Mouse (Mus musculus) erythroblast, embryonic 14.5 days (primary cell): Measurements from ENCODE around the gene Eif2ak4. TPM values are rescaled to one million over a fixed set of nuclear protein-coding genes. Genes with fewer than 3 reads are reported as not detected.

Source experiments
- H3K27me3 ChIP-seq: 2 replicates; pipeline ENCODE4 v1.6.1; 2012; ENCODE audit warnings: inconsistent platforms; ENCODE audit not compliant: control insufficient read depth
- H3K36me3 ChIP-seq: 2 replicates; pipeline ENCODE4 v1.6.1; 2012; ENCODE audit warnings: mild to moderate bottlenecking, inconsistent platforms; ENCODE audit not compliant: control insufficient read depth
- H3K4me1 ChIP-seq: 2 replicates; pipeline ENCODE4 v1.6.1; 2012; ENCODE audit warnings: inconsistent platforms; ENCODE audit not compliant: control insufficient read depth
- H3K4me3 ChIP-seq: replicated peaks from 2 replicates; pipeline ENCODE3; 2012; ENCODE audit warnings: moderate library complexity, mild to moderate bottlenecking, inconsistent platforms
- H3K9me3 ChIP-seq: 2 replicates; pipeline ENCODE4 v1.6.1; 2012; ENCODE audit warnings: low read length, inconsistent platforms, mixed read lengths; ENCODE audit not compliant: control insufficient read depth
- GATA1 ChIP-seq: IDR thresholded peaks from 2 replicates; pipeline ENCODE4 v1.6.1; 2012; ENCODE audit warnings: low read length, inconsistent platforms, mixed read lengths
- TAL1 ChIP-seq: IDR thresholded peaks from 3 replicates; pipeline ENCODE4 v1.6.1; 2012; ENCODE audit warnings: low read length, inconsistent platforms, mixed read lengths
- polyA plus RNA-seq: library from polyadenylated mRNA; stranded (reverse); fragments of >175 nt; gene quantifications from 2 replicates; pipeline ENCODE4 v1.2.3, GENCODE M21; 2012

Gene Eif2ak4
- polyA plus RNA-seq, 1 experiment: 0.24 TPM

- no peak for TF ChIP-seq GATA1
- TF ChIP-seq TAL1: no peak
- Histone ChIP-seq H3K4me3 (no peak overlapping the region), H3K36me3 (peaks cover 46% of the 10 kb centered on the region), H3K9me3 (no peaks in the 10 kb centered on the region), H3K27me3 (no peaks in the 10 kb centered on the region), H3K4me1 (no peaks in the 10 kb centered on the region)
Measured at GRCm38 (mm10) chr2:118421951-118422350, 33.5 kb downstream of the Eif2ak4 start.

GRCm38 (mm10) chr2:118422385-118422784 lies 34.0 kb downstream of the Eif2ak4 start:
- Histone ChIP-seq H3K4me1 (no peaks in the 10 kb centered on the region), H3K9me3 (no peaks in the 10 kb centered on the region), H3K36me3 (peaks cover 44% of the 10 kb centered on the region), H3K4me3 (no peak overlapping the region), H3K27me3 (no peaks in the 10 kb centered on the region)
- TF ChIP-seq GATA1: no peak

DNA sequence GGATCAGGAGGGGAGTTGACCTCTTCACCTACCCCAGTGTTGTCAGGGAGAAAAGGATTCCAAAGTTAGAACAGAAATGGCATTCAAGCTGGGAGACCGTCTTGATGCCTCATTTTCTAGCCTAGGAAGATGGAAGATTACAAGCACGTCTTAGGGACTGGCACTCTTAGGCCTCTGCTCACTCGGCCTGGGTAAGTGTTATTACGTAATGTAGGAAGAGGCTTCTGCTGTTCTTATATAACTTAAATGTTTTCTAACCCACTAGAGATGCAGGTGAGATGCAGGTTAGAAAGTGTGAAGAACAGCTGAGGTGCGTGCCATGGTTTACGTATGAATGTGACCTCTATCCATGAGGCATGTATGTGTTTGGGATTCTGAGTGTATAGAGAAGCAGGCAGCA lies 39.9 kb downstream of the Eif2ak4 start:
- H3K9me3 ChIP-seq: no peaks in the 10 kb centered on the region
- H3K4me3 ChIP-seq: no peak overlapping the region
- no peaks in the 10 kb centered on the region for H3K27me3 ChIP-seq
- TF ChIP-seq TAL1: no peak
- TF ChIP-seq GATA1: no peak
- peaks cover 44% of the 10 kb centered on the region for H3K36me3 ChIP-seq
- H3K4me1 ChIP-seq: no peaks in the 10 kb centered on the region

DNA sequence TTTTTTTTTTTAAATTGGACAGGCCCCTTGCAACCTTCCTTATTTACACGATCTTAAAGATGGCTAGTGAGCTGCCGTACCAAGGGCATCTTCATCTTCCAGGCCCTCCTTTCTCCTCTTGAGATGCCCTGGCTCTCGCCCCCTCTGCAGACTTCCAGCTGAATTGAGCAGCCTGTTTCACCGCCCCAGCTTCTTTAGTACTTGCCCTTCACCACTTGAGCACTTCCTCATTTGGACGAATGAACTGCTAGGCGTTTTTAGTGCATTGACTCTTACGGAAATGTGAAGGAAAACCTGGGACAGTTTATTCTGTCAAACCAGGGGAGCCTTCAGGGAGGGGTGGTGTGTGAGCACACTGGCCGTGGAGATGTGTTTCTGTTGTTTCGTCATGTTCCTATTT lies 40.9 kb downstream of the Eif2ak4 start:
- no peaks in the 10 kb centered on the region for H3K27me3 ChIP-seq
- no peaks in the 10 kb centered on the region for H3K9me3 ChIP-seq
- TF ChIP-seq GATA1 (no peak), TAL1 (no peak)
- H3K4me1 ChIP-seq: no peaks in the 10 kb centered on the region
- no peak overlapping the region for H3K4me3 ChIP-seq
- H3K36me3 ChIP-seq: peaks cover 46% of the 10 kb centered on the region

- no peaks in the 10 kb centered on the region for H3K4me1 ChIP-seq
- no peaks in the 10 kb centered on the region for H3K27me3 ChIP-seq
- H3K4me3 ChIP-seq: no peak overlapping the region
- no peaks in the 10 kb centered on the region for H3K9me3 ChIP-seq
- TF ChIP-seq TAL1 (no peak), GATA1 (no peak)
- peaks cover 47% of the 10 kb centered on the region for H3K36me3 ChIP-seq
Measured at GRCm38 (mm10) chr2:118430630-118431029, 42.2 kb downstream of the Eif2ak4 start.

DNA sequence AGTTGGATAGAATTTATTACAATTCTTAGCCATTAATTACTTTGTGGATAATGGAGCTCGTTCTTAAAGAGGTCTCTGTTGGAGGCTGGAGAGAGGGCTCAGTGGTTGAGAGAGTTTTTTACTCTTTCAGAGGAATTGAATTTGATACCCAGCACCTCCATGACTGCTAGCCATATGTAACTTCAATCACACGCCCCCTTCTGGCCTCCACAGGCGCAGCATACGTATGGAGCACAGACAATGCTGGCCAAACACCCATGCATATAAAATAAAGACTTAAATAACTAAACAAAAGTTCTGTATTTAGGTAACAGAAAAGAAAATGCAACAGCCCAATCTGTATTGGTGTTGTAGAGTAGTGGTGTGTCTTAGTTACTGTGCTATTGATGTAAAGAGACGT lies 43.2 kb downstream of the Eif2ak4 start:
- H3K27me3 ChIP-seq: no peaks in the 10 kb centered on the region
- no peaks in the 10 kb centered on the region for H3K9me3 ChIP-seq
- no peaks in the 10 kb centered on the region for H3K4me1 ChIP-seq
- no peak overlapping the region for H3K4me3 ChIP-seq
- H3K36me3 ChIP-seq: peaks cover 51% of the 10 kb centered on the region
- TF ChIP-seq TAL1 (no peak), GATA1 (no peak)

- Histone ChIP-seq H3K9me3 (peaks cover 3% of the 10 kb centered on the region), H3K4me3 (no peak overlapping the region), H3K4me1 (no peaks in the 10 kb centered on the region), H3K27me3 (no peaks in the 10 kb centered on the region), H3K36me3 (peaks cover 46% of the 10 kb centered on the region)
- no peak for TF ChIP-seq TAL1
- TF ChIP-seq GATA1: no peak
Measured at GRCm38 (mm10) chr2:118442172-118442571, 53.8 kb downstream of the Eif2ak4 start.

GRCm38 (mm10) chr2:118442723-118443122 lies 54.3 kb downstream of the Eif2ak4 start:
- Histone ChIP-seq H3K36me3 (peaks cover 42% of the 10 kb centered on the region), H3K4me1 (no peaks in the 10 kb centered on the region), H3K4me3 (no peak overlapping the region), H3K9me3 (peaks cover 3% of the 10 kb centered on the region), H3K27me3 (no peaks in the 10 kb centered on the region)
- no peak for TF ChIP-seq TAL1
- TF ChIP-seq GATA1: no peak

- Histone ChIP-seq H3K27me3 (no peaks in the 10 kb centered on the region), H3K36me3 (peaks cover 36% of the 10 kb centered on the region), H3K9me3 (peaks cover 3% of the 10 kb centered on the region), H3K4me1 (no peaks in the 10 kb centered on the region), H3K4me3 (no peak overlapping the region)
- TF ChIP-seq GATA1 (no peak), TAL1 (no peak)
Measured at GRCm38 (mm10) chr2:118445696-118446674, 57.6 kb downstream of the Eif2ak4 start.
